Mouse (Mus musculus): ENCODE measurements around the gene Nudt3. TPM values are rescaled to one million over a fixed set of nuclear protein-coding genes. Genes with fewer than 3 reads are reported as not detected.

Nudt3 gene
- polyA plus RNA-seq (2017; shearing (Covaris generic)), result 10 to 100 TPM; 60.3 to 68.8 TPM

DNA sequence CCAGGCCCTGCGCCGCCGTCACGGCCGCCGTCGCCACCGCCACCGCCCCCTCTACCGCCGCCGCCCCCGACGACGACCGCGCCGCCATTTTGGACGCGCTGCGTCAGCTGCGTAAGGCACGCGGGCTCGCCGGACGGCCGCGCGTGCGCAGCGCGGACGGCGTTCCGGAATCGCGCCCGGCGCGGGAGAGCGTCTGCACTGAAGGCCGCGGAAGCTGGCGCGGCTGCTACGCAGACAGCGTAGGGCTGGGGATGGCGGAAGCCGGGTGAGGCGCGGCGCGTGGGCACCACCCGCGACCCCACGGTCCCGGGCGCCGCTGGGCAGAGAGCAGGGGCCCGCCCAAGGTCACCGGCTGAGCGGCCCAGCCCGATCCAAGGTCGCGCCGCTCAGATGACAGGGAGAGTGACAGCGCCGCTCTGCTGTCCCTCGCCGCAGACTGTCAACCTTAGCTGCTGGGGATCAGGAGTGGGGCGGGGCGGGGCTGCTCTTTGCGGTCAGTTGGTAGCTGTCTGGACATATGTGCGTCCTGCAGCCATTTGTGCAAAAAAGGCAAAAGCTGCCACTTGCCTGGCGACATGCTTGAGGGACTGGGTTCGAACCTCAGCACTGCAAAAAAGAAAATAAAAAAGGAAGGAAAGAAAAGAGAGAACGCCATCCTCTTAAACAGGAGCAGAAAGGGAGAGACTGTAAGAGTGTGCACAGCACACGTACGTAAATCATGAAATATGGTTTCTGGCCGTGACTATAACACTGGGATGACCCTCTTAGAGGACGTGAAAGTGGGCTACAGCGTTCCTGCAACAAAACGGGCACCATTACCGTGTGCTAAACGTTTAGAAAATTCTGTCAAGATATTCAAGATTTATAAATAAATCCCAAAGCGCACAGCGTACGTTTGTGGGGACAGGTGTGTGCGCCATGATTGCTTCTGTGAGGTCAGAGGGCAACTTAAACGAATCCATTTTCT, at the start of gene Nudt3:
TSS of gene Nudt3 (minus strand) at position 136 of the 967 bp plus-strand sequence.

DNA sequence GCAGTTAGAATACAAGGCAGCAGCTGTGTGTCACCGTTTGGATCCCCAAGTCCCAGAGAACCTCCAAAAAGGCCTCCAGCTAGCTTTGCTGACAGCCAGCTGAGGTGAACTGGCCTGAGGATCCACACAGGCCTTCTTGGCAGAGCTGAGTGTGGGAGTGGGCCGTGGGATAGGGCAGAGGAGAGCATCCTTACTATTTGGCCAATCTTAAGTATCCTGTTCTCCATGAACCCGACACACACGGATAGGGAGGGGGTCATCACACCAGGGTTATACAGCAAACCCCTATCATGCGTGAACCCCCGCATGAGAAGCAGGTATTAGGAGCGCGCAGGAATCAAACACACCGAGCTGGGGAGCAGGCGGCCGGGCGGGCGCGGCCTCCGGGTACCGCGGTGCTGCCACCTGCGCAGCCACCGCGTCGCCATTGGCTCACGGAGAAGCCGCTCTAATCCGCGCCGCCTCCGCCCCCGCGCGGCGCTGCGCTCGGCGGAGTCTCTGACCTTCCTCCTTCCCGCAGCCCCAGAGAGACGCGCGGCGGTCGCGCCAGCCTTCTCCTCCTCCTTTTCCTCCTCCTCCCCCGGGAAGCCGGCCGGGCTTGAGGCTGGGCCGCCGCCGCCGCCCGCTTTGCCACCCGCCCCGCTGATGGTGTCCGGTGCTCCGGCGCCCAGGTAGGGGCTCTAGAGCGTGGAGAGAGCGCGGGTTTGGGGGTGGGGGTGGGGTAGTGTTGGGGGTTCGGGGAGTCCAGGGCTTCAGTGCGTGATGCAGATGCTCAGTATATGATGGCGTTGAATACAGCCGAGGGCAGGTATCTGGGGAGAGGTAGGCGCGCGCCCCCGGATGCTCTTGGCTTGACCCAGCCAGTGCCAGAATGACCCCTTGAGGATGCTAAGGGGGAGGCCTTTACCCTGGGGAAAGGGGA, 32.1 kb upstream of the Nudt3 start, which contains the start of gene Pacsin1:
TSS of gene Pacsin1 (plus strand) at position 421 of the 922 bp plus-strand sequence.

DNA sequence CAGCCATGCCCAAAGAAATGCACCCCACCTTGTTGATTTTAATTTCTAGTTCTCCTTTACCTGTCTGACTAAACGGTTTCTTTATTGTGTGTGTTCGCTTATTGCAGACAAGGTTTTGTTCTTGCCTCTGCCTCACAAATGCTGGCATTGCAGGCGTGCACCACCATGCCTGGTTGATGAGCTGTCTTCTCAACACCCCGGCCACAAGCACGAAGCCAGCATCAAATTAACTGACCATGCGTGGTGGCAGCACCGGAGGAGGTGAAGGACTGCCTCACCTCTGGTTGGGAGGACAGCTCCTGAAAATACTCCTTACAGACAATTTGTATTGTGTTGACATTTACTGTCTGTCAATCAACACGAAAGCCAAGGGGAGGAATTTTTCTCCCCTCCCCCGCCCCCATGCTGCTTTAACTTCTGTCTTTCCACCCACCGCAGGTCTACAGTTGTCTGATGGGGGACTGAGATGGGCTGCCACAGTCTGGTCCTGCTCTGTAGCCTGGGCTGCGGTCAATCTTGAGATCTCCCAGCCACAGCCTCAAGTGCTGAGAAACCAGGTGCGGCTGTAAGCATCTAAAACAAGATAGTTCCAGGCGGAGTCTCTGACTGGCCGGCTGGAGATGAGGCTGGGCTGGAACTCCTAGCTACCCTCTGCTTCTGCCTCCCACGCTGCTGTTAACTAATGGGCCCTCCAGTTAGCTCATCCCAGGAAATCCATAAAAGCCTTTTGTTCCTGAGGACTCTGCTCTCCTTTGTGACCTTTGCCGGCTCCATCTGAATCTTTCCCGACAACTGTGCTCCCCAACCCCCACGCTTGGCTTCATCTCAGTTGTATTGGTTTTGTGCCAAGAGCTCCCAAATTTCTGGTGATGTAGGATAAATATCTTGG, 13.1 kb upstream of the Nudt3 start, which contains the start of gene Rps10:
TSS of gene Rps10 (minus strand) at position 538 of the 889 bp plus-strand sequence.

DNA sequence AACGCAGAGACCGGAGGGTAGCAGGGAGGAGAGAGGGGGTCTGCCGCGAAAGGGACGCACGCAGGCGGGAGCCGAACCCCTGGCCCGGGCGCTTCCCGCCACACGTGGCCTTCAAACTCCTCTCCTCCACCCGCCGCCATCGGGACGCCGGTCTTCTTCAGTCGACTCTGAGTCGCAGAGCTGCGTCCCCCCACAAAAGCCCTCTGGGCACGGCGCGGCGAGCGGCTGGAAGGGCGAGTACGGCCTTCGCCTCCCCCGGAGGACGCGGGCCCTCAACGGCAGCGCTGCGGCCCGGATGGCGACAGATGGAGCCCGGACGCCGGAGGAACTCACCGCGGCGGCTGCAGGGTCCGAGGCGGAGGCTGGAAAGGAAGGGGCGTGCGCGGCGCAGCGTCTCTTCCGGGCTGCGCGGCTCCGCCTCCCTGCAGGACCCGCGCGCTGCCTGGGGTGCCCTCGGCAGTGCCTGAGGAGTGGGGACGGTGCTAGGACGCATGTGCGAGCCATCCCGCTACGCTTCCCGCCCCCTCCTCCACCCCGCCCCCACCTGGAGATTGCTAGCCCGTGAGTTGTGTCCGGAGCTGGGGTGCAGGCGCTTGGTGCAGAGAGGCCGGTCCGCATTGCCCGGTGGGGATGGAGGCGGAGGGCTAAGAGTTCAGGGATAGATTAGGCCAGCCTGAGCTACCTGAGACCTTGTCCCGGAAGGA, 11.7 kb upstream of the Nudt3 start, which contains the start of gene RPS10-NUDT3:
TSS of gene RPS10-NUDT3 (minus strand) at position 352 of the 704 bp plus-strand sequence.

DNA sequence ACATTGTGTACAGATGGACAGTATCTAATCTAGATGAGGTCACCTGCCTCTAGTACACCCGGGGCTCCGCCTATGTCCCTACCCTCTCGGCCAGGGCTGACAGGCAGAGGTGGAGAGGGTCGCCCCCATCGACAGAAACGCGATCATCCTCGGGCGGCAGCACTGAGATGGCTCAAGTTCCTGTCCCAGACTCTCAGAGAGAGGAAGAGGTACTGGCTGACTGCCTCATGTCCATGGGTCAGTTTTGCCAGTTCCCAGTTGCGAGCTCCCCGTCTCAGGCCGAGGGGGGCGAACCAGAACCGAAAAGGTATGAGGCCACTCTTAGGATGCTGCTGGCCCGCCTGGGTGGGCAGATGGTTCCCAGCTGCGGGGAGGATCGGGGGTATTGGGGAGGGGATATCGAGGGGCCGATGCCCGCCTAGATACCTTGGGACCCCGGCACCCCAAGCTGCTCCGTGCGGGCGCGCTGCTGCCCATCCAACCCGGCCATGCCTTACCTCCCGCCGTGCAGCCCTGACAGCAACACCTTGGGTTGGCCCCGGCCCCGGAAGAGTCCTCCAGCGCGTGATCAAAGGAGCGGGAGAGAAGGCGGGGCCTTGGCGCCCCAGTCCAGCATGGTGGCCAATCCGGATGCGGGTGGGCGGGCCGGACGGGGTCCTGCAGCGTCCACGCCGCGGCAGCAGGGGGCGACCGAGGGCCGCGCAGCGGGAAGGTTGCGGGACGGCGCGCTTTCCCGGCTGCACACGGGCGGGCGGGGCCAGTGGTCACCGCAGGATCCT, 57.9 kb downstream of the Nudt3 start, which contains the start of gene AI413582:
TSS of gene AI413582 (minus strand) at position 594 of the 779 bp plus-strand sequence.

DNA sequence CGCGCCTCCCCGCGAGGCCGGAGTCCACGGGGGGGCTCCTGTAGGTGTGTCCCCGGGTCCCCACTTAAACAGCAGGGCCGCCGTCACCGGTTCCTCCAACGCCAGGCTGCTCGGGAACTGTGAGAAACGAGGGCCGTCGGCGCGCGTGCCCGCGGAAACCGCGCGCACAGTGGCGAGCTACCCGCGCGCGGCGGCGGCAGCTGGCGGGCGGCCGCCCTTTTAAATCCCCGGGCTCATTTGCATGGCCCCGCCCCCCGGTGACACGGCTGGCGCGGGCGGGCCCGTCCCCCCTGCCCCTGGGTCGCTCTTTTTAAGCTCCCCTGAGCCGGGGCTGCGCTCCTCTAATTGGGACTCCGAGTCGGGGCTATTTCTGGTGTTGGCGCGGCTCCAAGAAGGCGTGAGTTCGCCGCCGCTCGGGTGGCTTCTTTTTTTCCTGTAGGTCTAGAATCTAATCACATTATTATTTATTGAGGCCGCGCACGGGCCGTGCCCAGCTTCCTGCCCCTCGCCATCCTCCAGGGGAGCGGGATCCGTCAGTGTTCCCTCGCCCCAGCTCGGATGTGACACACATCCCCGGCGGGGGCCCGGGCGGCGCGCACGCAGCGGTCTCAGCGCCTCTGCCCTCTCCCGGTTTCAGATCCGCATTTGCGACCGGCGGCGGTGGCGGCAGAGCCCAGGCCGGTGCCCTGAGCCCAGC, 66.8 kb downstream of the Nudt3 start, which contains the start of gene Hmga1:
TSS of gene Hmga1 (plus strand) at position 183 of the 697 bp plus-strand sequence.

Other genes with a start within 250 kb of the Nudt3 start
- not detected for gene Grm4, start 102.1 kb downstream of the Nudt3 start, polyA plus RNA-seq (2017; shearing (Covaris generic))
- 100 to 1,000 TPM in 1 of 2 experiments, 10 to 100 TPM in 1; 92.2 to 108 TPM for gene Hmga1, start 67.0 kb downstream of the Nudt3 start, polyA plus RNA-seq (2017; shearing (Covaris generic))
- gene AI413582, start 57.7 kb downstream of the Nudt3 start, polyA plus RNA-seq (2017; shearing (Covaris generic)), result 100 to 1,000 TPM; 153 to 165 TPM
- not detected for gene RPS10-NUDT3, start 11.7 kb upstream of the Nudt3 start, polyA plus RNA-seq (2017; shearing (Covaris generic))
- gene Rps10, start 13.2 kb upstream of the Nudt3 start, polyA plus RNA-seq (2017; shearing (Covaris generic)), result 1,000 to 10,000 TPM in 1 of 2 experiments, 100 to 1,000 TPM in 1; 907 to 1,598 TPM
- gene Pacsin1, start 32.0 kb upstream of the Nudt3 start, polyA plus RNA-seq (2017; shearing (Covaris generic)), result 10 to 100 TPM; 34.6 to 81.2 TPM
- gene Spdef, start 105.5 kb upstream of the Nudt3 start, polyA plus RNA-seq (2017; shearing (Covaris generic)), result under 1 TPM in 1 of 2 experiments, not detected in 1; 0.28 TPM
- gene D17Wsu92e, start 197.2 kb upstream of the Nudt3 start, polyA plus RNA-seq (2017; shearing (Covaris generic)), result 10 to 100 TPM; 34.3 to 38.3 TPM
- gene Snrpc, start 214.7 kb upstream of the Nudt3 start, polyA plus RNA-seq (2017; shearing (Covaris generic)), result 100 to 1,000 TPM; 217 to 238 TPM
- 1 to 10 TPM; 1.1 to 2.5 TPM for gene Uhrf1bp1, start 232.9 kb upstream of the Nudt3 start, polyA plus RNA-seq (2017; shearing (Covaris generic))

Data from activated CD4-positive, CD25-positive, alpha-beta regulatory T cell (primary cell).